Mouse (Mus musculus): ENCODE results near the gene Tmem161b.
"Not testable (repeated sequence)": the region's sequence is repeated elsewhere in the genome, so short reads cannot be mapped to it uniquely, and the experiment has no call there.

Gene Tmem161b

DNA sequence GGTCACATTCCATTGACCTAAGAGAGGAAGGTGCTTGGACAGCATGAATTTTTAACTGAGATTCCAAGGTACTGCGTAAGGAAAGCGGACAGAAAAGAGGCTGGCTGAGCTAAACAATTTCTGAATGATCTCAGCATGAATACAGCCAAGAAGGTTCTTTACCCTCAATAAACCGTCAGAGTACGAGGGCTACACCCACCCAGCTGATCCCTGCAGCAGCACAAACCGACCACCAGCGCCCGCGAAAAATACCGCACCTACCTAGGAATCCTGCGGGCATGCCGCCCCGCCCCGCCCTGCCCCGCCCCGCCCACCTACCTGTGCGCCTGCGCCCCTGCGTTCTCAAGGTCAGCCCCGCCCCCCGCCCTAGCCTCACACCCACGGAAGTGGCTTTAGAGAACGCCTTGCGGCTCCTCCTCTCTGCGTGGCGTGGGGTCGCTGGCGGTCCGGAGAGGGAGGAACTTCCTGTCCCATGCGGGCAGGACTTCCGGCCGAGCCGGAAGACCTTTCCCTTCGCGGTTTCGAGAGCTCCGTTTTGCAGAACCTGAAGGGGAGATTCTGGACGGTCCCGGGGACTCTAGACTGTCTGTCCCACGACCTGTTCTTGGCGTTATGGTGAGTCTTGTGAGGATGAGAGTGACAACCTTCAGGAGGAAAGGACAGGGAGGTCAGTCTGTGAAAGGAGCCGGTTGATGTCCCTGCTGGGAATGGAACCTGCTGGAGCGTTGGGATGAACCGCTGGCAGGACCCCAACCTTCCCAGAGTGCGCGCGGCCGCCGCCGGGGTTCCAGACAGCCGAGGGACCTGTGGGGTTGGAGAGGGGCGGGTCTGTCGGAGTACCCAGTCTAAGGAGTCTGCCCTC, at the start of gene Tmem161b:
Gene Tmem161b (plus strand): TSS at position 477 of the 862 bp plus-strand sequence.
- DNase-seq (ENCODE audit: low spot score in 2 of 2), result peak; percentile 62 to 79

DNA sequence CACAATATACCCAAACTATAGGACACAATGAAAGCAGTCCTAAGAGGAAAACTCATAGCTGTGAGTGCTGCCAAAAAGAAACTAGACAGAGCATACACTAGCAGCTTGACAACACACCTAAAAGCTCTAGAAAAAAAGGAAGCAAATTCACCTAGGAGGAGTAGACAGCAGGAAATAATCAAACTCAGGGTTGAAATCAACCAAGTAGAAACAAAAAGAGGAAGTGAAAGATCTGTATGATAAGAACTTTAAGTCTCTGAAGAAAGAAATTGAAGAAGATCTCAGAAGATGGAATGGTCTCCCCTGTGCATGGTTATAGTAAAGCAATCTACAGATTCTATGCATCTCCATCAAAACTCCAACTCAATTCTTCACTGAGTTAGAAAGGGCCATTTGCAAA, 36.3 kb upstream of the Tmem161b start:
- DNase-seq (ENCODE audit: low spot score in 2 of 2), result not testable (repeated sequence)

DNA sequence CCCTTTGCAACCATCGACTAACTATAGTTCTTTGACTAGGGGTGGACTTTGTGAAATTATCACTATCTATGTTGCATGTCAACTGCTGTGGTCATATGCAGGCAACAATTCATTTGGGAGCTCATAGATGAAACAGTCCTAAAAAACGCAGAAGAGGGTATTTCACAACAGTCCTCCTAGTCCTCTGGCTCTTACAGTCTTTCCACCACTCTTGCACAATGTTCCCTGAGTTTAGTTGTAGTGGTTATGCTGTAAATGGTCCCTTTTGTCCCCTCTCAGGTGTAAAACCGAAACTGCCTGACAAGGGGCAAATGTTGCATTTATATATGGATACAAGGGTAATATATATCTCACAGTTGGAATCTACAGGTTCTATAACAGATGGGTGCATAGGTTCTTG, 29.4 kb upstream of the Tmem161b start:
- no peak for DNase-seq (ENCODE audit: low spot score in 2 of 2)

DNA sequence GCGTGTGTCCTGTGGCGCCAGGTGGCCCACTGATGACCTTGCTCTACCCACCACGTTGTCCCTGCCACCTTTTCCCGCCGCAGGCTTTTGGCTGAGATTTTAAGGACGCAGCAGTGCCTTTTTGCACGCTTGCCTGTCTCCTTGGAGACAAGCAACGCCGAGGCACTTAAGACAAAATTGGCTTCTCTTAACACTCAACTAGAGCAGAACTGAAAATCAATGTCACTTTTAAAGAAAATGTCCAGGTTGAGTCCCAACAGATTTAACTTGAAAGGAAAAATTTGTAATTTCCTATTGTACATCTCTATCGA, 541 bp downstream of the Tmem161b start:
- DNase-seq (ENCODE audit: low spot score in 2 of 2), result no peak

DNA sequence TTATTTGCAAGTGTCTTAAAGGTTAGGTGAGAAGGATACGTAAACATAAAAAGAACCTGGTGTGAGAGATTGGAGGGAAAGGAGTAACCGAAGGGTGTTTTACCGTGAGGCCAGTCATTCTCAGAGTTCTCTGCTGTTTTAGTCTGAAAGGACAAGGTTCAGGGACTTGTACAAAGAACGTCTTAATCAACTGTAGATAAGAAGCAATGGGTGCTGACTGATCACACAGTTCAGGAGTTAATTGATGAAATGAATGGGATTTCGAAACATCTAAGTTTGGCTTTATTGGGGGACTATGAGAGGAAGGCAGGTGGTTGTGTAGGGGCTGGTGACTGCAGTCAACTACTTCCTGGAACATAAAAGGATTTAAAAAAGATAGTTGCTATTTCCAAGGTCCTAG, 922 bp downstream of the Tmem161b start:
- DNase-seq (ENCODE audit: low spot score in 2 of 2), result no peak

DNA sequence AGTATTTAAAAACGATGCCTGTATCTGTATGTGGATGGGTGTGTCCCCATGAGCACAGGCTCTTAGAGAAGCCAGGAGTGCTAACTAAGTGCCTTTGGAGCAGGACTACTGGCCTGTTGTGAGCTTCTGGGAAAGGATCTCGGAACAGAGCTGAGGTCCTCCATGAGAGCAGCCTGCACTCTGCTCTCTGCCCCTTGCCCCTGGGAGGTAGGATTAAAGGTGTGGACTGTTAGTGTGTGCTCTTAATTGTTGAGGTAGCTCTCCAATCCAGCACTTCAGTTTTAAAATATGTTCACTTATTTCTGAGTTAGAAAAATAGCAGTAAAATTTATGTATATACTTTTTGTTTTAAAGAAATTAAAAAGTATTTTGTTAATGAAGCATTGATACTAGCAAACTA, 11.9 kb downstream of the Tmem161b start:
- no peak for DNase-seq (ENCODE audit: low spot score in 2 of 2)

DNA sequence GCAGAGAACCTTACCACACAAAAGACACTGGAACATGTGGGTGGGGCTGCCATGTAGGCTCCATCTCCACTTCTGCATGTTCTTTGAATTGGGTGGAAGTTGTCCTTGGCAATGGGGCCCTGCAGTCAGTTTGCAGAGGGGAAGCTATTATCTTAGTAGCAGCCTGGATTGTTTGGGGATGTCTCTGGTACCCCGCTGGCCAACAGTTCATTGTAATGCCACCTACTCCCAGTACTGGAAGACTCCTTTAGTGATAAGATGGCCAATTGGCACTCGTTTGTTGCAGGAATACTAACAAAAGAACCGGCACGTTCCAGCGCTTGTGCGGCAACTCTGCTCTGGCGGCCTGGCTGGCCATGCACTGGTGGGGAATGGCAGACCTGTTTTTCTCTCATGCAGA, 14.7 kb downstream of the Tmem161b start:
- no peak for DNase-seq (ENCODE audit: low spot score in 2 of 2)

DNA sequence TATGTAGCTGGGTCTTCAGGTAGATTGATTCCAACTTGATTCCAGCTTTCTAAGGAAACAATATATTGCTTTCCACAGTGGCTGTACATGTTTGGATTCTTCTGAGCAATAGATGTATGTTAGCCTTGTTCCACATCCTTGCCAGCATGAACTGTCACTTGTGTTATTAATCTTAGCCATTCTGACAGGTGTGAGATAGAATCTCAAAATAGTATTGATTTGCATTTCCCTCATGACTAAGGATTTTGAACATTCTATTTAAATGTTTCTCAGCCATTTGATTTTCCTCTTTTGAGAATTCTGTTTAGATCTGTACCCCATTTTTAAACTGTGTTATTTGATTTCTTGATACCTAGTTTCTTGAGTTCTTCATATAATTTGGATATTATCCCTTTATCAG, 16.1 kb downstream of the Tmem161b start:
- no peak for DNase-seq (ENCODE audit: low spot score in 2 of 2)

DNA sequence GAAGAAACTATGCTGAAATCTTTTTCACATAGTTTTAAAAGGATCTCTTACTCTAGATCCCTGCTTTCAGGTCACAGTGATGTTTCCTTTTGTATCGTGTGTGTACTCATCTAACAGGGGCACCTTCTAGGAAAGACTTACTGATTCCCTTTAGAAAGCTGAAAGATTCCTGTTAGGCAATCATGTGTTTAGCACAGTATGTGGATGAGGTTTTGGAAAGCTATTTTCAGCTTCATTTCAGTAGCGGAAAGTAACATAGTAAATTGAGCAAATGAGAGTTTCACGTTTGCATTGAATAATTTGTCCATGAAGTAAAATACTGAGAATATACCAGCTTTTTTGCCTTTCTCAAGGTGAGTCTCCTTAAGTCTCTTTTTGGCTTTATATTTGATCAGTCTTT, 26.0 kb downstream of the Tmem161b start:
- DNase-seq (ENCODE audit: low spot score in 2 of 2), result no peak

DNA sequence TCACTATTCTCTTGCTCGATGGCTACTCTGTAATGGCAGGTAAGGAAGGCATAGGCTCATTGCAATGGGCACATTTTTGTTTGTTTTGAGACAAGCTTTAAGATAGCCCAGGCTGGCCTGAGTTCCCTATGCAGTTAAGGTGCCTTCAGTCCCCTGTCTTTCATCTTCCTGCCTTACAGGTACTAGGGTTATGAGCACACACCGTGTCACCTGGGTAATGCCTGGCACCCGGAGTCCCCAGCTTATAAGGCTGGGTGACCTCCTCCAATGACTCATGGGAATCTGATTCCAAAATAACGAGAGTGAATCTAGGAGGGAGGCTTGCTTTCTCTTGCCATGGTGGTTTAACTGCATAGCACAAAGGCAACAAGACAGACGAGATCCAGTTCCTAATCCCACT, 29.2 kb downstream of the Tmem161b start:
- no peak for DNase-seq (ENCODE audit: low spot score in 2 of 2)

DNA sequence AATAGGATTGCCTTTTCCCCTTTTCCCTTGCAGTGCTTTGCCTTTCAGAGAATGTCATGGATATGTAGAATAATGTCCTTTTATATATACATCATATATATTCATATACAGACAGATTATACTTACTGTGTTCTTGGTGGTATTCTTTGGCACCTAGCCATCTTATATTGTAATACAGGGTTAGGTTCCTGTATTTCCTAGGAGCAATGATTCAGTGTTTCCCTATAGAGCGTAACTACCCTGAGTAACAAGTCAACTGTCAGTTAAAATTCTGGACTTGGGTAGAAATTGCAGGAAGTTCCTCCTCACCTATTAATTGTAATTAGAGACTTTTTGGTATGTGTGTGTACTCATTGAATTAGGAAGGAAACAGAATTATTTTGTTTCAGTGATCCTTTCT, 33.0 kb downstream of the Tmem161b start:
- DNase-seq (ENCODE audit: low spot score in 2 of 2), result no peak

DNA sequence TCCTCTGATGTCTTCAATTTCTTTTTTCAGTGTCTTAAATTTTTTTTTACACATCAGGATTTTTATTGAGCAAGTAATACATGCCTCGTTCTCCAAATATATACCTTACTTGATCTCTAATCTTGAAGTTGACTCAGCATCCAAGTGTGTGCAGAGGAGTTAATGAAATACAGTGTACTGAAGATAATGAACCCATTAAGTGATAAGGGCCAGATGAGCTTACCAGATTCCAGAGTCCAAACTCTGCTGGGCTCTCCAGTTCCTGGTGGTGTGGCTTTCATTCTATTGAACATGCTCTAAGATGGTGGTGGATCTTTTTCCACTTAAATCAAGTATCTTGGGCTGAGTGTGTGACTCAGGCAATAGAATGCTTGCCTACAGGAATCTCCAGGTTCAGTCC, 42.3 kb downstream of the Tmem161b start:
- DNase-seq (ENCODE audit: low spot score in 2 of 2), result not testable (repeated sequence)

DNA sequence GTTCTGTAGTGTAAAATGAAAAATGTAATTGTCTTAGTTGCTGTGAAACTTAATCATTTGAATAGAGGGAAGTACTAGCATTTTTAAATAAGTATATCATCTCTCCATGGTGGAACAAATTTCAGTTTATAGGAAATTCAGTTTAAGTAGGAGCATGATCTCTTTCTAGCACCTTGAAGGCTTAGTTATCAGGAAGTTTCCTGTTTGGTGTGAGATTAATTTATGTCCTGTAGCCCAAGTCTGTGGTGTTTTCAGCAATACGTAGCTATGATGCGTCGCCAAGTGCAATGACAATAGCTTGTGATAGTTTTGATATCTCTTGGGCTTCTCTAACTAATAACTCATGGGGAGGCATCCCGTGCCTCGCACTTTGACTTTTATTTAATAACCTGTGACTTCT, 54.1 kb downstream of the Tmem161b start:
- no peak for DNase-seq (ENCODE audit: low spot score in 2 of 2)

DNA sequence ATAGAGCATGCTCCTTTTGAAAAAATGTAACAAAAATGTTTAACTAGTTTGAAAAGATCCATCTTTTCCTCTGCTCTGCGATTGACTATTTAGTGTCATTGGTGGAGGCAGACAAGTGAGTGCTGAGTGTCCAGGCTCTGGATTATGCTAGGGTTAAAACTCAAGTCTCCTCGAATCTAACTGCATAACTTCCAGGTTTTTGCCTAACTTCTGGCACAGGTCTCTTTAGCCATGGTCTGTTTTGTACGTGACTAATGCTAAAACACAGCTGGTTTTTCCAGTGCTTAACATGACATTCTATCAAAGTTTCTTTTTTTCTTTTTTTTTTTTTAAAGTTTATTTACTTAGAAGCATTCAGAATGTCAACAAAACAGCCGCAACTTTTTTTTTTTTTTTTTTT, 58.3 kb downstream of the Tmem161b start:
- no peak for DNase-seq (ENCODE audit: low spot score in 2 of 2)

DNA sequence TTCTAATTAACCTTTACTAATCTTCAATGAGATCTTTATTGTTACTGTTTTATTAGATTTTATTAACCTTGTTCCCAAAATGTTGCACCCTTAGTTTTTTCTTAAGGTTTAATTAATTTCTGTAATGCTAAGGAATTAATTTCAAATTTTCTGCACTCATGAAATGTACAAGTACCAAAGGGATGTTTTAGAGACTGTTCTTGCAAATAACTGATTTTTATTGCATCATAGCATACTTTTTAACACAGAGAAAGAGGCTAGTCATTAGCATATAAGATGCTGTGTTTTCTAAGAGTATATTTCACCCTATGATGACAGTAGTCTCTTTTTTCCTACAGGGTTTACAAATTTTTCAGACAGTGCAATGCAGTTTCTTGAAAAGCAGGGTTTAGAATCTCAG, 60.9 kb downstream of the Tmem161b start:
- no peak for DNase-seq (ENCODE audit: low spot score in 2 of 2)

DNA sequence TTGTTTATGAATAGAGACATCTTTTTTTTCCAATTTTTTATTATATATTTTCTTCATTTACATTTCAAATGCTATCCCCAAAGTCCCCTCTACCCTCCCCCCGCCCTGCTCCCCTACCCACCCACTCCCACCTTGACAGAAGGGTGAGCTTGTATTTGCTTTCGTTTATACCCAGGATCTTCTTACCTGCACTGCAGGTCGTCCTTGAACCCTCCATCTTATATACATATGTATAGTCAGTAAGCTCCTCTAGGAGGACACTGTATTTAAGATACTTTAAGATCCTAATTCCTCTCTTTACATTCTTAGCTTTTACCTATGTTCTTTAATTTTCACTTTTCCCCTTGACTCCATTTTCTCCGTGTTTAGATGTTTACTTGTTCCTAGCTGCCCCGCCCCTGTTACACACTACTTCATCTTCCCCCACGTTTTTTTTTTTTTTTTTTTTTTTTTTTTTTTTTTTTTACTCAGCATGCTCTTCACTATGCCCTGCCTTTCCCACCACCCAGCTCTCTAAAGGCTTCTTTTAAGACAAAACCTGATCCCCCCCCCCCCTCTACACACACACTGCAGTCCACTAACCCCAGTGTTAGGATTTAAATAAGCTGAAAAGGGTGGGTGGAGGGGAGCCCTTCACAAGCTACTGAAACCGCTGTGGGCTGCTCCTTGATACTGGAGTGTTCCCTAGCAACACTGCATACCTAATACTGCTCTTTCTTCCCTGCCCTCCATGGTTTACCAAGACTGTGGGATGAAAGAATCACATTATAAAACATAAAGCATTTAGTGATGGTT, 62.9 kb downstream of the Tmem161b start:
- no peak for DNase-seq (ENCODE audit: low spot score in 2 of 2)

DNA sequence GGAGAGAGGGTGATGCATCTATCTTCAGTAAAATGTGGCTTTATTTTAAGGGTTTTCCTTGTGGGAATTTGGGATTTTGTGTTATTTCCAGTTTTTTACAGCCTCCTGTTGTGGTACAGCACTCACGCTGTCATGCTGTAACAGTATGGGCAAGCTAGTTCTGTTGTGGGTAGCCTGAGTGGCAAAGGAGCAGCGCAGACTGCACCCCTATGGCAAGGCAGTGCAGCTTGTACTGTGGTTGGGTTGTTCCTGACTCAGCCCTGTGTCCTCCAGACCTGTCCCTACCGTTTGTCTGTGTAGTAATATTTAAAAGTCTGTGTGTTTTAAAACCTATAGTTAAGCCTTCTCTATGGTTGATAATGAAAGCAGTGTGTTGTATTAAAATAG, 63.5 kb downstream of the Tmem161b start:
- DNase-seq (ENCODE audit: low spot score in 2 of 2), result no peak

DNA sequence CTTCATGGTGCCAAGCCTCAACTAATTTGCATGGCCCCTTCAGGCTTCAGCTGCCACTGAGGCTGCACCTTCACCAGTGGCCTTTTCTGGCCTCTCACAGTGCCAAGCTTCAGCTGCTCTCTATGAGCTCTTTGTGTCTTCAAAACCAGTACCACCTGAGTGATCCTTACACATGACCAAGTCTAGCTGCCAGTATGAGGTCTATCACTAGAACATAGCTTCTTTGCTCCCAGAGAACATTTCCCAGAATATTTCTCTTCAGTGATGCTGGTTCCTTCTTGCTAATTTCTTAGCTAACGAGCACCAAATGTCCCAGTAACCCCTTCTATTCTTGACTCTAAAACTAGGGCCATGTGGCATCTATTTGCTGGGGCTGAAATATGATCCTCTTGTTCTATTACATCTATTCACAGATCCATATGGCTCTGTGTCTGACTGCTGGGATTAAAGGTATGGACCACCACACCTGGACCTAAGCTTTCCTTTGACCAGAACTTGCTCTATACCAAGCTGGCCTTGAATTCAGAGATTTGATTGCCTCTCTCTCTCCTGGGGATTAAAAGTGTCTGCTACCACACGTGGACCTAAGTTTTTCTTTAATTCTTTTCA, 77.5 kb downstream of the Tmem161b start:
- no peak for DNase-seq (ENCODE audit: low spot score in 2 of 2)

DNA sequence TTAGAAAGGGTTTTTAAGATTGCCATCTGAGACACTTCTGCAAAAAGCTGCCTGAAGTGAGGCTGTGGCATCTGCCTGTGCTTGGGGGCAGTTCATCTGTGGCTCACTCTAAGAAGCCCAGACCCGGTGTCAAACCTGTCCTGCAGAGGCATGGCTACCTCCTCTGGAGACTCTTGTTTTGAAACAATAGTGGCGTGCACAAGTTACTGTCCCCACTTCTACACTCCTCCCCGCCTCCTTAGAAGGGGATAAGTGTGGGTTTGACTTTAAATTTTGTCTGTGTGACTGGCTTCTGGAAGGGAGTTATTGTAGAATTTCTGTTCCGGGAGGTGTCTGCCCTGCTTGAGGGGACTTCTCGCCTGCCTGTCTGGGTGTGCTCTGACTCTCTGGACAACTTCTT, 121.2 kb downstream of the Tmem161b start:
- no peak for DNase-seq (ENCODE audit: low spot score in 2 of 2)

DNA sequence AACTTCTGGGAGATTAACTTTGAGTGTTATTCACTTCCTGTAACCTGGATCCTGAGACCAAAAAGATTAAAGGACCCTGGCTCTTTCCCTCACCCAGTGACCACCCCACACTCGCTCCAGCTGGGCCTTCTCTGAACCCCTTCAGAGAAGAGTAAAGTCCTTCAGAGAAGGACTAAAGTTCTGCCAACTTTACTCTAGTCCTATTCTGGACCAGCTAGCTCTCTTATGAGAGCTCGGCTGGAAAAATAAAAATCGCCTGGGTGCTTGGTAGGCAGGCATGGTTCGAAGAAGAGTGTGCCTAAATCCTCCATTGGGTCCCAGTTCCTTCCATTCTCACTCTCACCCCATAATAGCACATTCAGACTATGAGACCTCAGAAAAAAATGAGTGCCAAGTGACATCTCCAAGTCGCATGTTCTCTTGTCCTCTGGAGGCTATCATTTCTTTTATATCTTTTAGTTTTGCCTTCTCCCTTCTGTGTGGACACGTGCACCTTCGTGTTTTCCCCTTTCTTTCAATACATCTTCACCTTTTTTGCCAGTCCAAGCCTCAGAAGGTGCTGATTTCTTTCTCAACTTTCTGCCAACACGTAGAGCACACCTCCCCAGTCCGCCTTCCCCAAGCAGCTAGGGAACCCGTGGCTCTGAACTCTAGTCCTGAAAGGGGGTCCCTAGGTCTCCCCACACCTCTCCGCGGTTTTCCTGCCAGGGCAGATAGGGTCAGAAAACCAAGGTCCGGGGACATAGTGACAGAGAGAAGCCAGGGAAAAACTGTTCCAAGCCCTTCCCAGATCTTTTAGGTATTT, 121.8 kb downstream of the Tmem161b start:
- DNase-seq (ENCODE audit: low spot score in 2 of 2), result no peak

DNA sequence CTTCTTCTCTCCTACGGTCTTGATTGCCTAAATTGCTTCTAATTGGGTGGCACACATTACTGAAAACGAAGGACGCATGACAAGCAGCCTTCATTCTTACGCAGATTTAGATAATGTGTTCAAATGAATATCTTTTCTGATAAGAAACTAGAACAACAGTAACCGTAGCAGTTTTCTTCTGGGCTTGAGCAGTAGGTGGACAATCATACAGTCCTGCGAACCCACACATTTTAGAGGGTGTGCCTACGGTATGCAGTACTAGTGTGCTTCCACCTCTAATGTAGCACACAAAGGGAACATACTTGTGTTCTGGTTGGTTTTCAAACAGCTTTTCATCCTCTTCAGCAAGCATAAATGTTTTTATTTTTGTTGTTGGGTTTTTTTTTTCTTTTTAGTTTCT, 122.6 kb downstream of the Tmem161b start:
- no peak for DNase-seq (ENCODE audit: low spot score in 2 of 2)

DNA sequence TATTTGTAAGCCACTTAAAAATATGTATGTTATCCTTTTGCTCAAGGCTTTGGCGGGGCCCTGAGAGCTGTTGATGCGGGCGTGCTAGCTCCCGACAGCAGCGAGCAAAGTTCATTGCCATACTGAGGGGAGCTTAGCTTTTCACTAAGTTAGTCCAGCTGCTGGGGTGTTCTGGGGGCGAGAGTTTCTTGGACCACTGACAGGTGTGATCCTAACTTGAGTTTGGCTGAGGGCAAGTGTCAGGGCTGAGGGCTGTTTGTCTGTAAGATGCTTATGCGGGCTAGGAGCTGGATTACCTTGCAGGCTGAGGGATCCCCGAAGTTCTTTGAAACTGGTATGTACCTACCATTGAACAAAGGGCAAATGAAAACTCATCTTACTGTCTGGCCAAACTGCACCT, 123.0 kb downstream of the Tmem161b start:
- DNase-seq (ENCODE audit: low spot score in 2 of 2), result no peak

Data from frontal cortex, postnatal 25 days (tissue).